Mouse (Mus musculus) Patski (cell line): ENCODE measurements at regions not wholly inside any gene's neighbourhood (a gene's known extent, or its start where the extent isn't known, plus 50 kb on each side); places are given as distances from the start of the nearest gene placed in this dataset.

Experiments
- ATAC-seq: fragments of 100-300 bp; one replicate; pipeline ENCODE4 v1.8.0; 2021
- CTCF ChIA-PET: fragments of 350-600 bp; sonication (Branson Sonifier 250); formaldehyde crosslinking; loops from one replicate; lab custom pipeline; 2022; ENCODE audit warnings: inconsistent platforms; lab: Charles Lee
- POLR2A ChIA-PET: fragments of 350-600 bp; sonication (Branson Sonifier 250); formaldehyde crosslinking; loops from one replicate; lab custom pipeline; 2022; ENCODE audit warnings: antibody characterized with exemption, inconsistent platforms; lab: Charles Lee
- DNase-seq: peaks from one replicate; pipeline ENCODE4 v3.0.0-alpha.2; 2011; ENCODE audit warnings: low read depth, low spot score
- H3K27me3 ChIP-seq: fragments of 371-371 bp; one replicate; pipeline ENCODE4 v1.5.1; 2021
- CTCF ChIP-seq: fragments of 100-300 bp; IDR thresholded peaks from one replicate; pipeline ENCODE4 v1.5.1; 2021
- in situ Hi-C: fragments of 300-500 bp; cut with MboI; formaldehyde crosslinking; loops from 3 replicates; pipeline ENCODE4 v1.11.1; 2018; ENCODE audit warnings: low pct_unique_long_range_greater_than_20kb, mixed read lengths

- H3K27me3 ChIP-seq: no peaks in the 10 kb centered on the region
- POLR2A ChIA-PET: no interaction called here
- DNase-seq (no peak), ATAC-seq (no peak)
- no peak for TF ChIP-seq CTCF
- in situ Hi-C loops: no loop called here
- CTCF ChIA-PET: no interaction called here
Observed at GRCm38 (mm10) chr17:74920056-74920455, 85.3 kb upstream of the Ltbp1 start.

- no peak for ATAC-seq
- DNase-seq: no peak
- CTCF ChIA-PET: interaction anchor here (0.9 kb wide), 1 partner anchor 13 kb away, joined by 4 read pairs; no protein-coding TSS in a partner anchor
- POLR2A ChIA-PET: interaction anchor here (0.6 to 1.6 kb wide), 2 partner anchors 24 to 41 kb away, joined by 3 to 5 read pairs; no protein-coding TSS in a partner anchor
- in situ Hi-C loops: no loop called here
- no peaks in the 10 kb centered on the region for H3K27me3 ChIP-seq
- no peak for TF ChIP-seq CTCF
Observed at GRCm38 (mm10) chr17:74921413-74921812, 84.0 kb upstream of the Ltbp1 start.

DNA sequence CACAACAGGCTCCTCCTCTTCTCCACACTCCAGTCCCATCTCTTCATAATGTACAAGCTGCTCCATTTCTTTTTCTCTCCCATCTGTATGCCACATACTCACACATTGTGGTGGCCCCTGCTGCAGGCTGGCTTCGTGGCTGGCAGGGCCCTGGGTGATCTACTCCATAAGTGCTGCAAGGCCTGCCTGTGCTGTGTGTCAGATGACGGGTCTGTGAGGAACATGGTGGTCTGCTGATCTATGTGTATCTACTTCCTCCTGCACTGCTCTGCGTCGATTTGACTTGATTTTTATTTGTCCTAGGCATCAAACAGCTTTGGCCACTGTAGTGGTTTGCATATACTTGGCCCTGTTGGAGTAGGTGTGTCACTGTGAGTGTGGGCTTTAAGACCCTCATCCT, 83.4 kb upstream of the Ltbp1 start:
- no peak for TF ChIP-seq CTCF
- in situ Hi-C loops: no loop called here
- no peaks in the 10 kb centered on the region for H3K27me3 ChIP-seq
- no peak for ATAC-seq
- POLR2A ChIA-PET: interaction anchor here (1.6 kb wide), 1 partner anchor 23 kb away, joined by 3 read pairs; no protein-coding TSS in a partner anchor
- DNase-seq: no peak
- CTCF ChIA-PET: interaction anchor here (0.9 kb wide), 1 partner anchor 12 kb away, joined by 4 read pairs; no protein-coding TSS in a partner anchor

DNA sequence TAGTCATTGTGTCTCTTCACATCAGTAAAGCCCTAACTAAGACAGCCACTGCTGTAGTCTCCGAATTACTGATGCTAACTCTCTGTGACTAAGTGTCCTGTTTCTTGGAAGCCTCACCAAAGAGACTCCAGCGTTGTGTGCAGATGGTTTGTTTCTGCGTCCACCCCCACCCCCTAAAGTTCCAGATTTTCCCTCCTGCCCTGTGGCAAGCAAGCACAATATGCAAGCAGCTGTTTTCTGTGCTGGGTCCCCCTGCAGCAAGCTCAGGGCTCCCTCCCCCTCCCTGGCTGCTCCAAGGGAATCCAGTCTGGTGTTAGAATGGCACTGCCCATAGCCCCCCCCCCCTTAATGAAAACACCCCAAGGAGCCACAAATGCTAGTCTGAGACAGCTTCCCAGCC, 82.8 kb upstream of the Ltbp1 start:
- ChIA-PET CTCF (no interaction called here), POLR2A (interaction anchor here (1.6 kb wide), 1 partner anchor 23 kb away, joined by 3 read pairs; no protein-coding TSS in a partner anchor)
- ATAC-seq: no peak
- in situ Hi-C loops: no loop called here
- TF ChIP-seq CTCF: no peak
- no peak for DNase-seq
- no peaks in the 10 kb centered on the region for H3K27me3 ChIP-seq

- no peak for TF ChIP-seq CTCF
- no peak for ATAC-seq
- CTCF ChIA-PET: no interaction called here
- no peak for DNase-seq
- in situ Hi-C loops: no loop called here
- no peaks in the 10 kb centered on the region for H3K27me3 ChIP-seq
- POLR2A ChIA-PET: interaction anchor here (0.6 to 1.6 kb wide), 3 partner anchors 22 to 256 kb away, joined by 3 to 6 read pairs (median 3); no protein-coding TSS in a partner anchor
Observed at GRCm38 (mm10) chr17:74923101-74923500, 82.3 kb upstream of the Ltbp1 start.

- in situ Hi-C loops: no loop called here
- no peak for ATAC-seq
- TF ChIP-seq CTCF: no peak
- H3K27me3 ChIP-seq: no peaks in the 10 kb centered on the region
- DNase-seq: no peak
- ChIA-PET POLR2A (interaction anchor here (0.6 kb wide), 1 partner anchor 116 kb away, joined by 3 read pairs; no protein-coding TSS in a partner anchor), CTCF (no interaction called here)
Observed at GRCm38 (mm10) chr17:74925131-74925530, 80.2 kb upstream of the Ltbp1 start.

GRCm38 (mm10) chr17:74927981-74928380, 77.4 kb upstream of the Ltbp1 start:
- in situ Hi-C loops: no loop called here
- no peak for ATAC-seq
- H3K27me3 ChIP-seq: no peaks in the 10 kb centered on the region
- ChIA-PET POLR2A (no interaction called here), CTCF (no interaction called here)
- TF ChIP-seq CTCF: no peak
- DNase-seq: no peak

DNA sequence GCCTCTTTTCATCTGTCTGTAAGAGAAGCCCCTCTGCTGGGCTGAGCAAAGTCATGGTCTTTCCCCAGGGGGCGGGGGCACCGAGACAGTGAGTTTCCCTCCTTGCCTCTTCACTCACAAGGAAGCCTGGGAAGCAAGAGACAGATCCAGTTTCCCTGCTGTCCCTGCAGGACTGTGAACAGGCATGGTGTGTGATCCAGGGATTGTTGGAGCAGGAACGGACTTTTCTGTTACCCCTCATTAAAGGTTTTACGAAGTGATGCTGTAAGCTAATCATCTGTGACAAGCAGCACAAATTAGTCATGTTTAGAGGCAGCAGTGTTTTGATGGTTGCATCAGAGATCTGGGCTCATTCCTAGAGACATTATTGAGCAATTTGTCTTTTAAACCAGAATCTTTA, 73.8 kb upstream of the Ltbp1 start:
- POLR2A ChIA-PET: no interaction called here
- peak; percentile 91 for ATAC-seq
- TF ChIP-seq CTCF: no peak
- CTCF ChIA-PET: no interaction called here
- DNase-seq: peak; percentile 34
- no peaks in the 10 kb centered on the region for H3K27me3 ChIP-seq
- in situ Hi-C loops: no loop called here

- POLR2A ChIA-PET: no interaction called here
Observed at GRCm38 (mm10) chr17:74941393-74941792, 64.0 kb upstream of the Ltbp1 start.

GRCm38 (mm10) chr17:74942984-74943801, 62.2 kb upstream of the Ltbp1 start:
- CTCF ChIA-PET: no interaction called here
- TF ChIP-seq CTCF: no peak
- H3K27me3 ChIP-seq: peaks cover 7% of the 10 kb centered on the region
- POLR2A ChIA-PET: no interaction called here
- DNase-seq (no peak), ATAC-seq (no peak)
- in situ Hi-C loops: no loop called here

More at GRCm38 (mm10) chr17:74941393-74941792, 64.0 kb upstream of the Ltbp1 start:
- no peak for TF ChIP-seq CTCF
- no peak for ATAC-seq
- no peak for DNase-seq
- peaks cover 7% of the 10 kb centered on the region for H3K27me3 ChIP-seq
- in situ Hi-C loops: no loop called here
- CTCF ChIA-PET: no interaction called here

DNA sequence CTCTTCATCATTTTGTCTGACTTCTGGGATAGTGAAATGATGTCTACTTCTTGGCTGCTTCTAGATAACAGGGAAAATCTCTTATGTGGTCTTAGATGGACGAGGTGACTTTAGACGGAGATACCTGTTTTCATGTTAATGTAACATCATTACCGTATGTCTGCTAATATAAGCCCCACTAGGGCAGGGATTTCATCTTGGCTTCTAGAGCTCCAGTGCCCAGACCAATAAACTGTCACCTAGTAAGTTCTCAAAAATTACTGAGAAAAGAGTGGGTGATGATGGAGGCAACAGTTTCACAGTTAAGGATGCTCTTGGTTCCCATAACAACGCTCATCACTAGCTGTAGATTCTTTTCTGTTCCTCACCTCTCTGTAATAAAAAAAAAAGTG, 61.6 kb upstream of the Ltbp1 start:
- DNase-seq (no peak), ATAC-seq (no peak)
- TF ChIP-seq CTCF: no peak
- in situ Hi-C loops: no loop called here
- ChIA-PET CTCF (no interaction called here), POLR2A (no interaction called here)
- peaks cover 7% of the 10 kb centered on the region for H3K27me3 ChIP-seq
